Mouse (Mus musculus) hindbrain, embryonic 12.5 days (tissue): ENCODE data around the gene Btf3l4. TPM values are rescaled to one million over a fixed set of nuclear protein-coding genes. Genes with fewer than 3 reads are reported as not detected.
A peak's percentile ranks its signal among the peaks of the same experiment; 100 is the strongest.

Source experiments
- ATAC-seq: fragments of 200-750 bp; cut with Nextera tagmentation; 2 replicates; pipeline ENCODE4 v1.8.0; 2017; ENCODE audit warnings: moderate TSS enrichment; ENCODE audit not compliant: low FRiP score
- H3K27ac ChIP-seq: fragments of 300-500 bp; sonication (generic); 2 replicates; pipeline ENCODE4 v1.5.1; 2016; ENCODE audit warnings: mild to moderate bottlenecking
- H3K27me3 ChIP-seq: fragments of 300-500 bp; sonication (generic); 2 replicates; pipeline ENCODE4 v1.6.1; 2016; ENCODE audit warnings: mild to moderate bottlenecking
- H3K36me3 ChIP-seq: fragments of 300-500 bp; sonication (generic); 2 replicates; pipeline ENCODE4 v1.6.1; 2016; ENCODE audit warnings: mild to moderate bottlenecking
- H3K4me1 ChIP-seq: fragments of 300-500 bp; sonication (generic); 2 replicates; pipeline ENCODE4 v1.6.1; 2016
- H3K4me2 ChIP-seq: fragments of 300-500 bp; sonication (generic); replicated peaks from 2 replicates; pipeline ENCODE4 v1.6.1; 2016; ENCODE audit warnings: mild to moderate bottlenecking
- H3K4me3 ChIP-seq: fragments of 300-500 bp; sonication (generic); 2 replicates; pipeline ENCODE4 v1.5.1; 2016; ENCODE audit warnings: mild to moderate bottlenecking
- H3K9ac ChIP-seq: fragments of 300-500 bp; sonication (generic); 2 replicates; pipeline ENCODE4 v1.6.1; 2016; ENCODE audit warnings: mild to moderate bottlenecking, moderate library complexity
- H3K9me3 ChIP-seq: fragments of 300-500 bp; sonication (generic); replicated peaks from 2 replicates; pipeline ENCODE4 v1.6.1; 2016; ENCODE audit warnings: mild to moderate bottlenecking
- WGBS: fragments of 180-500 bp; shearing (Covaris S2); methylation state at CpG from one replicate; pipeline ENCODE4 v1.1.7; 2016; 5-methylcytosine and 5-hydroxymethylcytosine counted together
- polyA plus RNA-seq: library from polyadenylated mRNA; unstranded; fragments of >200 nt; fragmentation: Nextera tagmentation; extraction: Ambion mirVana; gene quantifications from 2 replicates; pipeline ENCODE4 v1.2.1, GENCODE M21; 2016

Btf3l4 gene
- polyA plus RNA-seq, 1 experiment from 2014 or later = 225 TPM

DNA sequence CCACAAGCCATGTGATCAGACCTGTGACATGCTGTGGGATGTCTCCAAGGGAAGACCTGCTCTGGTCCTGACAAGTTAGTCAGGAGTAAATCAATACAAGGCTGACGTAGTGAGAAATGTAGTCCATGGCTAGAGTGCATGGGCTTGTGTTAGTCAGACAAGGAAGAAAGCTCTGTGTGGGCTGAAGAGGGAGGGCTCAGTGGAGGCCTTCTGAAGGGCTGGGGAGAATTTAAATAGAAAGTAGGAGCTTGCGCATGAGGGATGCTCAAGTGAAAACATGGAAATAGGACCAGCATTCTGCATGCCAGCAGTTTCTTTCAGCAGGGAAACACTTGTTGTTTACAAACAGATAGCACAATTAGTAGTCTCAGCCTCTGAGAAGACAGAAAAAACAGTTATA is 29.9 kb downstream of the Btf3l4 start:
- H3K9ac ChIP-seq = no peak overlapping the region
- H3K4me3 ChIP-seq = no peak overlapping the region
- no peaks in the 10 kb centered on the region for H3K27me3 ChIP-seq
- H3K36me3 ChIP-seq = no peaks in the 10 kb centered on the region
- WGBS = 85% methylated on average over 2 of the region's 2 CpGs
- no peak for ATAC-seq
- H3K4me1 ChIP-seq = no peaks in the 10 kb centered on the region
- H3K9me3 ChIP-seq = no peaks in the 10 kb centered on the region
- H3K27ac ChIP-seq = no peak overlapping the region
- no peak overlapping the region for H3K4me2 ChIP-seq

DNA sequence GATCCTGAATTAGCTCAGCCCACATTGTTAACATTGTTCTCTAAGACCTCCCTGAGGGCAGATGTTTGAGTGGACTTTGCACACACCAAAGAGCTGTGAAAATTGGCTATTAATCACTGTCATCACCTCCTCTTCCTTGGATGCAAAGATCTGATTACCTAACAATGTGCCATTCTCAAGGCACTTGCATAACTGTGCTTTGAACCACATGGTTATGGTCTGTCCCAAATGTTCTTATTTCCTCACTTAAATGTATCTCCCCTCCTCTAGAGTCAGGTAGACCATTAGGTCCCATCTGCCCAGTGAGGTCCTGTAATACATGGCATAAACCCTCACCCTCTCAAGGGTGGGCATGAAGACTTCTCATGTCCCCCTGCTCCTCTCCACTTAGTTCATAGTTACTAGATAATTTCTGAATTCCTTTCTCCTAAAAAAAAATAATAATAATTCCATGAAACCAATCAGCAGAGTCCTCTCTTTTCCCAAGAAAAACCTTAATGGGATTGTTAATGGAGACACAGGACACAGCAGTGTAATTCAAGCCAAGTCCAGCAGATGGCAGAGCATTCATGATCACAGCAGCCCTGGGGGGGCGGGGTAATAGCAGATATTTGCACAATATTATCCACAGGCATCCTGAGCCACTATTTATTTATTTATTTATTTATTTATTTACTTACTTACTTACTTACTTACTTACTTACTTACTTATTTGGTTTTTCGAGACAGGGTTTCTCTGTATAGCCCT is 35.2 kb downstream of the Btf3l4 start:
- Histone ChIP-seq H3K9ac (no peak overlapping the region), H3K27me3 (no peaks in the 10 kb centered on the region), H3K36me3 (no peaks in the 10 kb centered on the region), H3K4me3 (no peak overlapping the region), H3K27ac (no peak overlapping the region), H3K4me1 (0 out of 2 replicates have a peak, but pooled peaks cover 4% of the 10 kb centered on the region), H3K9me3 (no peaks in the 10 kb centered on the region), H3K4me2 (no peak overlapping the region)
- no peak; the same call in 1 of the 2 replicates for ATAC-seq
- 58% methylated on average over 2 of the region's 2 CpGs for WGBS

DNA sequence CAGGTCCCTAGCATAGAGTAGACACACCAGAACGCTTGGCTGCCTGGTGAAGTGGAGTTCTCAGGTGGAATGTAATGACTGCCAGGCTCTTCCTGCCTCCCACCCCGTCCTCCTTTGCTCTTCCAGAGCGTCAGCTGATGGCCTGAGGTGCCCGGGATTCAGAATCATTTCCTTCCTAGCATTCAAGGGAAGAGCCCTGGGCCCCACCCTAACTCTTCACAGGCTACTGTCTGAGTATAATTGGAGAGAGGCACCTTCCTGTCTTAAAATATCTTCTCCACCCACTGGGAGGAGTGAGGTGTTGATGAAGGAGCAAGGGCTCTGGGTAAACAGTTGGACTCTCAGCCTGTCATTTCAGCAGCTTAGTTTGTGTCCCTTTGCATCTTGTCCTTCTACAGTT is 36.7 kb downstream of the Btf3l4 start:
- Histone ChIP-seq H3K9ac (no peak overlapping the region), H3K4me3 (no peak overlapping the region), H3K4me1 (0 out of 2 replicates have a peak, but pooled peaks cover 4% of the 10 kb centered on the region), H3K9me3 (no peaks in the 10 kb centered on the region), H3K36me3 (no peaks in the 10 kb centered on the region), H3K4me2 (no peak overlapping the region), H3K27ac (no peak overlapping the region), H3K27me3 (no peaks in the 10 kb centered on the region)
- 56% methylated on average over 4 of the region's 4 CpGs for WGBS
- ATAC-seq = no peak

DNA sequence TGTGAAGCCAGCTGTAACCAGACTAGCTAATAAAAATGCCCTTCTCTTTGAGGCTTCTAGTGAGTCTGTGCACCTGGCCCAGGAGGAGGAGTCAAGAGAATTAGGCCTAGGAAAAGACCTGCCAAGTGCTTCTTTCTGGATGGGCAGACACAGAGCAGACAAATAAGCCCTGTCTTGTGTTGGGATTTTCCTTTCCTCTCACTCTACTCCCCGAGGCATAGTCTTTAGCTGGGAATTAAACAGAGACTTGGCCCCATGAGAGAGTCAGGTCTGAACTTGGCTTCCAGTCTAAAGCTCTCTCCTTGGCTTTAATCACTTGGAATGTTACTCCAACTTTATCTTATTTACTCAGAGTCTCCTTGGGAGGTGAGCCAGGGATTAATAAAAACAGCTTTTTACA is 39.5 kb downstream of the Btf3l4 start:
- WGBS = 73% methylated on average over 1 of the region's 1 CpGs
- Histone ChIP-seq H3K36me3 (no peaks in the 10 kb centered on the region), H3K4me2 (no peak overlapping the region), H3K9me3 (no peaks in the 10 kb centered on the region), H3K9ac (no peak overlapping the region), H3K27ac (no peak overlapping the region), H3K4me1 (0 out of 2 replicates have a peak, but pooled peaks cover 4% of the 10 kb centered on the region), H3K27me3 (no peaks in the 10 kb centered on the region), H3K4me3 (no peak overlapping the region)
- no peak for ATAC-seq

DNA sequence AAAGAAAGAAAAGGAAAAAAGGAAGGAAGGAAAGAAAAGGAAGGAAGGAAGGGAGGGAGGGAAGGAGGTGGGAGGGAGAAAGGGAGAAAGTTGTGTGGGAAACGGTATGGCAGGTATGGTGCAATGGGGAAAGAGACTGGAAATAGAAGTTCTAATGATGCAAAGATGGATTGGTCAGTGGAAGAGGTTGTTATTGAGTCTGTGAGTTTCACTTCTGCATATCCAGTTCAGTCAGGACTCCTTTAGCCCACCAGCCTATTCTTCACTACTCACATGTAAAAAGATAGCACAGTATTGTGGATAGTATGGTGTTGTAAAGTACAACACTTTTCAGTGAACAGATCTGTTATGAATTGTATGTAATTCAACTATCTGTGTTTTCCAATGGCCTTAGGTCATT is 42.9 kb downstream of the Btf3l4 start:
- Histone ChIP-seq H3K9ac (no peak overlapping the region), H3K27me3 (no peaks in the 10 kb centered on the region), H3K9me3 (no peaks in the 10 kb centered on the region), H3K4me1 (no peaks in the 10 kb centered on the region), H3K27ac (no peak overlapping the region), H3K4me3 (no peak overlapping the region), H3K36me3 (no peaks in the 10 kb centered on the region), H3K4me2 (no peak overlapping the region)
- WGBS = 76% methylated on average over 1 of the region's 1 CpGs
- no peak for ATAC-seq

DNA sequence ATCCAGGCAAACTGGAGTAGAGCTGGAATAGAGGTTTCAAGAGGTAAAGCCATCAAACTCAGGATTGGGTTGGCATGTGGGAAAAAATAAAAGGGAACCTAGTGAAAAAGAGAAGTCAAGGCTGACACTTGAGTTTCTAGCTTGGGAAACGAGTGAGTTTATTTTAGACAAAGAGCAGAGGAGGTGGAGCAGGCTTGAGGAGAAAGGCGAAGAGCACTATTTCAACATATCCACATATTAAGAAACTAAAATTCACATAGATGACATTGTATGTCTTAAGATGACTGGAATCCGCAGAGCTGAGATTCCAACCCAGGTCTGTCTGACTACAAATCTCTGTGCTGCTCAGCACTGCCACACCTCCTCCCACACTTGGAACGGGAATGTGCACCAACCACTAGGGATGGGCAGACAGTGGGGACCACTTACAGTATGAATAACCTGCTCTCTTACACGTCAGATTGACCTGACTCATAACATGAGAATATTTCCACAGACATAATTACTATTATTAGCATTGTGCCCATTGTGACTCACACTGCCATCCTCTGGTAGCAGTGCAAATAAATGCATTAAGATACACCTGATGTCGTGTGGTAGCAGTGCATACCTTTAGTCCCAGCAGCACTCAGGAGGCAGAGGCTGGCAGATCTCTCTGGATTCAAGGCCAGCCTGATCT is 44.0 kb downstream of the Btf3l4 start:
- Histone ChIP-seq H3K9ac (no peak overlapping the region), H3K27me3 (no peaks in the 10 kb centered on the region), H3K9me3 (no peaks in the 10 kb centered on the region), H3K27ac (no peak overlapping the region), H3K4me1 (no peaks in the 10 kb centered on the region), H3K4me3 (no peak overlapping the region), H3K4me2 (no peak overlapping the region), H3K36me3 (no peaks in the 10 kb centered on the region)
- ATAC-seq = no peak
- 85% methylated on average over 6 of the region's 6 CpGs for WGBS

DNA sequence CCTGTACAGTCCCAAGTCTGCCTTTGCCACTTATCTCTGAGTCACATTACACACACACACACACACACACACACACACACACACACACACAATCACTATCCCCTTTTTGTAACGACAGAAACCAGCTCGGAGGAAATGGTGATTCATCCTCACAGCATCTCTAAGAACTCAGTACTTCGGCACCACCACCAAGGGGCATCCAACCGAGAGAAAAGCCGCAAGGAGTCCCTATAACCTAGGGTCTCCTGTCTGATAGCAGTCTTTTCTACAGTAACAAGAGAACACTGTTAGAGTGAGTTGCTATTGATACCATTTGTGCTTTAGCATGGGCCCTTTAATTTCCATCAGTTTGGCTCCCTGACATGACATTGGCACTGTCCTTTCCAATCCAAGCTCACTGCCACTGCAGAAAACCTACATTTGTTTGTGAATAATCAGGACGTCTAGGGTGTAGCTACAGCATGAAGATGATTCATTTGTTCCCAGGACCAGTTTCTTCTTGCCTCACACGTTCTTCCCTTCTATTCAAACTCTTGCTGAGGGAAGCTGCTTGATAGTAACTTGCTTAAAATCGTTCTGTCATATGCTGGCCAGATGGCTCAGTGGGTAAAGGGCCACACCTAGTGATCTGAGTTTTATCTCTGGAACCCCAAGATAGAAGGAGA is 50.9 kb downstream of the Btf3l4 start:
- Histone ChIP-seq H3K4me3 (no peak overlapping the region), H3K4me2 (no peak overlapping the region), H3K36me3 (no peaks in the 10 kb centered on the region), H3K4me1 (peaks cover 2% of the 10 kb centered on the region), H3K27ac (no peak overlapping the region), H3K9ac (no peak overlapping the region), H3K9me3 (no peaks in the 10 kb centered on the region), H3K27me3 (no peaks in the 10 kb centered on the region)
- WGBS = 37% methylated on average over 8 of the region's 8 CpGs
- no peak for ATAC-seq

DNA sequence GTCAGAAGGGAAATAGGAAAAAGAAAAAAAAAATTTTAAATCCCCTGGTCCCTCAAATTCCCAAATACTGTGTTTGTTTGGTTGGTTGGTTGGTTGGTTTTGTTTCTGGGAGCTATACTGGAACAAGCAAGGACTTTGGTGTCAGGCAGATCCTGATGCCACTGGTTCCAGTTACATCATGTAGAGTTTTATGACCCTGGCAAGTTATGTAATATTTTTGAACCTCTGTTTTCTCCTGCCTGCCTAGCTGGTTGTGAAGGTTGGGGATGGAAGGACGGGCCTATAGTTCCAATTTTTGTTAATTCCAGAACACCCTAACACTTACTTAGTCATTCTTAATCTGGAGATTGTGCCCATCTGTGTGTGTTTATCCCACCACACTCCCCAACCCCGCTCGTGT is 51.8 kb downstream of the Btf3l4 start:
- 84% methylated on average over 3 of the region's 3 CpGs for WGBS

DNA sequence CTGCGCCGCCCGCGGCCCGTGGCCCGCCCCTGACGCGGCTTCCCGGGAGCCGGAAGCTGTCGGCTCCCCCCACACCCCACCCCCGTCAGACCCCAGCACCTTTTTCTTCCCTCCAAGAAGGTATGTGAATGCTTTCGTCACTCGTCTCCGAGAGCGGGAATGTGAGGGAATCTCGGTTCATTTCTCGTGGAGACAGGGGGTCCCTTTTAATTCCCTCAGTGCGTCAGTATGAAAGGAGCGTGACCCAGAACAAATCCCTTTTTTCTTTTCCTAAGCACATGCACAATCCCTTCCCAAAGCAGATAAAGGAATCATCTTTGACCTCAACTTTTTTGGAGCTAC is 52.6 kb downstream of the Btf3l4 start:
- WGBS = under 1% methylated on average over 13 of the region's 20 CpGs
- peak overlapping the region; percentile 97 for H3K9ac ChIP-seq
- ATAC-seq = no peak
- no peaks in the 10 kb centered on the region for H3K27me3 ChIP-seq
- peak overlapping the region; percentile 98 for H3K27ac ChIP-seq
- H3K4me1 ChIP-seq = peaks cover 2% of the 10 kb centered on the region
- H3K4me2 ChIP-seq = peak overlapping the region; percentile 67
- H3K36me3 ChIP-seq = no peaks in the 10 kb centered on the region
- no peaks in the 10 kb centered on the region for H3K9me3 ChIP-seq
- H3K4me3 ChIP-seq = peak overlapping the region; percentile 88

More for the DNA sequence above, 51.8 kb downstream of the Btf3l4 start:
- peak overlapping the region; percentile 67 for H3K4me2 ChIP-seq
- no peak overlapping the region for H3K9ac ChIP-seq
- no peaks in the 10 kb centered on the region for H3K9me3 ChIP-seq
- ATAC-seq = no peak
- peaks cover 2% of the 10 kb centered on the region for H3K4me1 ChIP-seq
- no peak overlapping the region for H3K4me3 ChIP-seq
- no peaks in the 10 kb centered on the region for H3K36me3 ChIP-seq
- H3K27ac ChIP-seq = no peak overlapping the region
- H3K27me3 ChIP-seq = no peaks in the 10 kb centered on the region

DNA sequence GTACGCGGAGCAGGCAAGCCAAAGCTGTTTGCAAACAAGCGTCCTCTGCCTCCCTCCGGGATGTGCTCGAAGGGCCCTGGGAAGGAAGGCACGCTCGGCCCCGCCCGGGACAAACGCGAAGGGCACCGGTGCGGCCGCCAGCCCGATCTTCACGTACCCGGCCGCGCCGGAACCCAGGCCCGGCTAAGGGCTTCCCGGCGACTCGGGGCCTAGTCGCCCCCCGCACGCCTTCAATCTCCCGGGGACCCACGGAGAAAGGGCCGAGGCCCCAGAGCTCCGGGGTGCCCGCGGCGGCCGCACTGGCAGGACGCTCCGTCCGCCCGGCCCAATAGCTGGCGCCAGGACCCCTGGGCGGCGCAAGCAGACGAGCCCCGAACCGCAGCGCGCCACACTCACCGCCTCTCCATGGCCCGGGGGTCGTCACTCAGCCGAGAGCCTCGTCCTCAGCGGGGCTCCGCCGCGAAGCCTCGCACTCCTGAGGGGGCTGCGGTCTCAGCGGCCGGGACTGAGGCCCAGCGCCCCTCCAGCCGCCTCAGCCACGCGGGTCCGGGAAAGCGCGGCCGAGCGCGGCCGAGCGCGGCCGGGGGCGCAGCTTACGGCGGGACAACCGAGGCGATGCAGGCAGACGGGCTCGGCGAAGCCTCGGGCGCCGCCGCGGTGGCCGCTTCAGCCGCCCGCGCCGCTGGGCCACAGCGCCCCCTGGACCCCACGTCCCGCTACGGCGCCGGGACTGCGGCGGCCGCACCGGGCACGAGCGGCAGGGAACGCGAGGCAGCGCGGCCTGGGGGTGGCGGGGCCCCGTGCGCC is 53.2 kb downstream of the Btf3l4 start, which contains the start of gene Zfyve9:
TSS of gene Zfyve9 (minus strand) at position 742 of the 807 bp plus-strand sequence.
- Histone ChIP-seq H3K36me3 (no peaks in the 10 kb centered on the region), H3K27ac (peak within 1 kb of the TSS; percentile 98), H3K4me2 (peak within 1 kb of the TSS; percentile 67), H3K9ac (peak within 1 kb of the TSS; percentile 97), H3K27me3 (no peaks in the 10 kb centered on the region), H3K9me3 (no peaks in the 10 kb centered on the region), H3K4me1 (peaks cover 2% of the 10 kb centered on the region), H3K4me3 (peak within 1 kb of the TSS; percentile 88)
- WGBS = under 1% methylated on average over 77 of the region's 111 CpGs
- peak; percentile 94 for ATAC-seq

DNA sequence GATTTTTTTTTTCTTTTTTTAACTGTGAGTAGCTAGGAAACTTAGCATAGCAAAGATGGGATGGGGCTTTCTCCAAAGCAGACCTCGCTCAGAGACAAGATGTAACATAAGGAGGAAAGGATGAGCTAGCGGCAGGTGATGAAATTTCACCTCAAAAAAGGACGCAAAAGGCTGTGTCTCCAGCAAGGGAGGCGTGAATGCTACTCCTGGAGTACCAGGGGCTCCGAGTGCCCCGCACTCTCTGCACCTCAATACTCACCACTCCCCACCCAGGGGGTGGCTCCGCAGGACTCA is 53.7 kb downstream of the Btf3l4 start:
- 0% methylated on average over 7 of the region's 7 CpGs for WGBS

DNA sequence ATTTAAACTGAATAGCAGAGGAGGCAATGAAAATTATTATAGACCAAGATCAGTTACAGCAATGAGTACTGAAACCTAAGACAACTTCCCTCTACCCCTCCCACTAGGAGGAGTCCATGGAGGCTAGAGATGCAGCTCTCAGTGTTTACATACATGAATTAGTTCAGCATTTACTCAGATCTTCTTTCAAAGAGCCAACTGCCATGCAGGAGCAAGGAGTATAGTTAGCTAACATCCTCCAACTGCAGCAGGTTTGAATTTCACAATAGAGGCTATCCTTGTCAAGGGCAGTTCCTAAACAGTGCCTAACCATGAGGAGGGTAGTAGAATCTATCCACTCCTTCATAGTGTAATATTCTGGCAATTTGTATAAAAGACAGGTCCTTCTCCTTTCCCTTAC is 64.9 kb downstream of the Btf3l4 start:
- Histone ChIP-seq H3K9me3 (no peaks in the 10 kb centered on the region), H3K27me3 (no peaks in the 10 kb centered on the region), H3K36me3 (no peaks in the 10 kb centered on the region), H3K4me1 (no peaks in the 10 kb centered on the region), H3K9ac (no peak overlapping the region), H3K4me3 (no peak overlapping the region), H3K4me2 (no peak overlapping the region), H3K27ac (no peak overlapping the region)
- no peak for ATAC-seq

More for the DNA sequence above, 53.7 kb downstream of the Btf3l4 start:
- ATAC-seq = no peak
- H3K4me3 ChIP-seq = peak overlapping the region; percentile 88
- H3K27ac ChIP-seq = peak overlapping the region; percentile 98
- no peaks in the 10 kb centered on the region for H3K36me3 ChIP-seq
- H3K4me2 ChIP-seq = peak overlapping the region; percentile 67
- H3K9ac ChIP-seq = peak overlapping the region; percentile 97
- H3K4me1 ChIP-seq = peaks cover 2% of the 10 kb centered on the region
- H3K9me3 ChIP-seq = no peaks in the 10 kb centered on the region
- no peaks in the 10 kb centered on the region for H3K27me3 ChIP-seq
